Mouse (Mus musculus) frontal cortex, postnatal 25 days (tissue): ENCODE data around the gene Fbxw5.

ENCODE experiments used
- DNase-seq, 2 experiments: peaks; one replicate each; pipeline ENCODE4 v3.0.0; 2022; ENCODE audit warnings: low spot score in 2 of 2

Fbxw5 gene

GRCm38 (mm10) chr2:25477967-25478675 is 22.4 kb upstream of the Fbxw5 start:
- DNase-seq = no peak

DNA sequence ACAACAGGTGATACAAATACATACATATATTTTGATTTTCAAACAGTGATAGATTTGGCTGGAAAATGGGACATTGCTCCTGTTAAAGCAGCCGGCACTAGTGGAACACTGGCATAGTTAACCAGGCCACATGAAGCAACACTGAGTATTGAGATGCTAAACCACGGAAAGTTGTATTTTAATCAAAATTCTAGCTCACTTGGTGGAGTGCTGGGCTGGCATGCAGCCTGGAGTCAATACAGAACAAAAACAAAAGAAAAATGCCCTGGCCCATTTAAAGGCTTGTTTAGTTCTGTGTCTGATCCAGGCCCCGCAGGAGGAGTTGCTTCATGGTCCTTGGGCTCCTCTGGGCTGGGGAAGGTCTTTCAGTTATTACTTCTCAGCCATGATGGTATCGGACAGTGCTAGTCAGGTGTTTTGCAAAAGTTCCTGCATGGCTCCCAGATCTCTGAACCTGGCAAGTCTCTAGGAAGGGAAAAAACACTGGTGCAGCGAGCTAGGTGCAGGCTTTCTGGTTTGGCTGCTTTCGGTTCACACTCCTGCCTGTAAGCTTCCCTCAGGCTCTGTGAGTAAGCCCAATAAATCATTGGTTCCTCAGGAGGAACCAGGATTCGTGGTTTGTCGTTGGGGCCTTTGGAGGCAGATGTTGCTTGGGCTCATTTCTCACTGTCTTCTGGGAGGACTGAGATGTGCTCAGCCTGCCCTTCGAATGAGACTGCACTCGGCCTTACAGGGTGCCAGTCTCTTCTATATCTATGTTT is 20.8 kb upstream of the Fbxw5 start:
- no peak for DNase-seq

DNA sequence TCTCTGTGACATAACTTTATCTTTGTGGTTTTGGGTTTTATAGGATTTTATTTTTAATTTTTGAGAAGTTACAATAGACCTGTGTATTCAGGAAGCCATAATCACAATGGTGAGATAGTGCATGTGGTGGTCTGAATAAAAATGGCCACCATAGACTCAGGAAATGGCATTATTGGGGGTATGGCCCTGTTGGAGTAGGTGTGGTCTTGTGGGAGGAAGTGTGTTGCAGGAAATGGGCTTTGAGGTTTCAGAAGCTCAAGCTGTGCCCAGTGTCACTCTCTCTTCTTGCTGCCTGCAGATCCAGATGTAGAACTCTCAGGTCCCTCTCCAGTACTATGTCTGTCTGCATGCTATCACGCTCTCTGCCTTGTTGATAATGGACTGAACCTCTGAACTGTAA is 20.0 kb upstream of the Fbxw5 start:
- no peak for DNase-seq

DNA sequence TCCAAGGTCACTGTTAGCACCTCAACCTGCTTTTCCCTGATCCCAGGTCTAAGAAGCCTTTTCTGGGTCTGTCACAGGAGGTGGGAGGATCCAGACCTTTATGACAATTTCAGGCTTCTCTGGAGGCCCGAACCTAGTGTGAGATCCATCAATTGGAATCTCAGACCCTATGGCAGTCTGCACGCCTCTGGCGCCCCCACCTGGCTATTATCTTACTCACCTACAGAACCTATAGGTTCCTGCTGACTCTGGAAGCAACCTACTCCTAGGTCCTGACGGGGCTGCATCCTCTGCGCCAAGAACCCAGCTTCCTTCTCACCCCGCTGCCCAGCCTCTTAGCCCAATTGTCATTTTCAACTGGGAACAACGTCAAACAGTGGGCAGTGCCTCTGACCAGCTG is 17.6 kb upstream of the Fbxw5 start:
- DNase-seq = no peak

DNA sequence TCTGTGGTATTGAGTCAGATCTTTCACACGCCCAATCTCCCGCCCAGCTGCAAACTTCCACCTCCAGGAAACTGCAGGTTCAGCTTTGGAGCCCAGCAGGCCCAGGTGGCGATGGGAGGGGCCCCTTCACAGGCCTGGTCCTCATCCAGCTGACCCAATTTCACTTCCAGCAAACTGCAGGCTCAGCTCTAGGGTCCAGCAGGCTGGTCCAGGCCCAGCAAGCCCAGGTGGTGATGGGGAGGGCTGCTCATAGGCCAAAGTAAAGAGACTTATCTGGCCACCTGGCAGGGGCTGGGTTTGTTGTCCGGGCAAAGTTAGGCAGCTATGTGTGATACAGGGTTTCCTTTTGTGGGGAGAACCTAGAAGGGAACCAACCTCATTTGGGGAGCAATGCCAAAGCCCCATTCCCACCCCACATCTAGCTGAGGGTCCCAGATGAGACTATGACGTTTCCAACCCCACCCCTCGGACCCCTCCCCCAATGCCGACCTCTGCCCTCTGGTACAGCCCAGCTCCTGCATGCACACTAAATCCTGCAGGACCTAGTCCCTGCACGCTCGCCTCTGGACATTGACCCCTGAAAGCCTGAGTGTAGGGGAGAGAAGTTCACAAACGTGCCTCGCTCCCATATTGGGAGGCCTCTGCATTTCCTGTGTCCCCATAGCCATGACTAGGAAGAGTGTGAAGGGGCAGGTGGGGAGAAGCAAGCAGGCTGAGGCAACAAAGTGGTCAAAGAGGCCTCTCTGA is 15.5 kb upstream of the Fbxw5 start:
- no peak for DNase-seq

GRCm38 (mm10) chr2:25487965-25488670 is 12.4 kb upstream of the Fbxw5 start:
- no peak for DNase-seq

DNA sequence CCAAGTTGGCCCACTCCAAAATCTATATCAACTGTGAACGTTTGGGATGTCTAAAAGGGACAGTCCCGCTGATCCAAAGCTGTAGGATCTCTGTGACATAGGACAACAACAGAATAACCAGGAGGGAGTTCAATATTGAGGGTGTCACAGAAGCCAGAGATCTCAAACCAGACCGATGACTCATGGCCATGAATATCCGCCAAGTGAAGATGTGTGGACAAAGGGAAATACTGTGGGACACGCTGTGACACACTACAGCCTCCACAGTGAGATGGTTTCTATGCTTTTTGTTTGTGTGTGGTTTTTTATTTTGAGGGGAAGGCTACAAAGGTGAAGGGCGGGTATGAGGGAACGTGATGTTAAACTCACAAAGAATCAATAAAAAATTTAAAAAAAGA is 11.9 kb upstream of the Fbxw5 start:
- no peak for DNase-seq

- DNase-seq = no peak
These were observed 7.6 kb upstream of the Fbxw5 start for GRCm38 (mm10) chr2:25492988-25493387.

GRCm38 (mm10) chr2:25493476-25493961 is 7.0 kb upstream of the Fbxw5 start, which contains the start of gene Lcn12:
TSS of gene Lcn12 (minus strand) at chr2:25493911.
- no peak for DNase-seq

GRCm38 (mm10) chr2:25496462-25496861 is 4.1 kb upstream of the Fbxw5 start:
- DNase-seq = no peak

DNA sequence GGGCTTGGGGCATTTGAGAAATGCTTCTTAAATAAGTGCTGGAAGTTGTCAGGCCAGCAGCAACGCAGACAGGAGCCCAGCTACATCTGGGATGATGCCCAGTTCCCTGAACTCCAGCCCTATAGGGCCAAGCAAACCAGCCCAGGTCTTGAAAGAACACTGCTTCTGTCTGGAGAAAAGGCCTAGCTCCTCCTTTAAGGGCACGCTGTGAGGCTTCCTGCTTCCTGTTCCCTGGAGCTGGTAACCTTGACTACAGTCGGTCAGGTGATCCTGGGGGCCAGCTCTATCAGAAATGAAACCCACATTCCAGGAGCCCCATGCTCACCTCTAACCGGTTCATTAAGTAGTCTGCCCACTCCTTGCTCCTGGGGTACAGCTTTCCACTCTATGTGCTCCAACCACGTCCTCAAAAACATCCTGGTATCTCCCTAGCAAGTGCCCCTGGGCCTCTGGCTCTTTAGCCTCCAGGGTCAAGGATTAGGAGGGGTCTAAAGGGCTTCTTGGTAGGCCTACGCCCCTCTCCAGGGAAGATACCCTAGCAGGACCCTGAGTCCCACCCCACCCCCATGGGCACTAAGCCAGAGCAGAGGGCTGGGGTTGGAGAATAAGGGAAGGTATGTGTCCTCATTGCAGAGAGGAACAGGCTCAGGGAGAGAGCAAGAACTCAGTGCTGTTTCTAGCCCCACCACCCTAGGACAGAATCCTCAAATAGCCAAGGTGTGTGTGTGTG is 2.5 kb upstream of the Fbxw5 start:
- DNase-seq = no peak

DNA sequence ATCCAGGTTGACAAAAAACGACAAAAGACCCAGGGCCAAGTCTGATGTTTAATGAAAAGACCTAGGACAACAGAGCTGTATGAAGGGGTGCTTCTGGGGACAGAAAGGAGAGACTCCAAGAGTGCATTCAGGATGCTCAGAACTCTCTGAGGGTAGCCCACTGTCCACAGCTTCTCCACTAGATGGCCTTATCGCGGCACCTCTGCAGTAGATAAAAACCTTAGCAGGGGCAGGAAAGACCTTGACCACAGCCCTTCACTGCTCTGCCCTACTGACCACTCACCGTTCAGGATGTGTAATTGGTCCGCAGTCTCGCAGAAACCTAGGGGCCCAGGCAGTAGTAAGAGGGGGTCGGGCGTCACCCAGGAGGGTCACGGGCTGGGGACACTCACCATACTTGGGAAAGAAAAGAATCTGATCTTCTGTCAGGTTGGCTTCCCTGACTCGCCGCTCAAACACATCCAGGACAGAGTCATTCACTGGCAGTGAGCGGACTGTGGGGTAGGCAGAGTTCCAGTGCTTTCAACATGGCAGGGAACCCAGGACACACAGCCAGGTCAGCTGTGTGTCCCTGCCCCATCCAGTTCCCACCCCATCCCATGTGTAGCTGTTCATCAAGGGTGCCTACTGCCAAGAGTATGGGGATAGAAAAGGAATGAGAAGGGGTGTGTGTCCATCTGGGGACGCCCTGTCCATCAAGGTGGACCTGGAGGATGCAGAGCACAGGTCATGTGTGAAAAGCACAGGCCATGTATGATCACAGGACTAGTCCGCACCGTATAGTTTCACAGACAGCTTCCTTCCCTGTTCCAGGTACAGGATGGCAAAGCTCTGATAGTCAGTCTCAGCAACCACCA is 1.7 kb upstream of the Fbxw5 start:
- no peak for DNase-seq

GRCm38 (mm10) chr2:25500071-25500575 is 427 bp upstream of the Fbxw5 start:
- DNase-seq = no peak

DNA sequence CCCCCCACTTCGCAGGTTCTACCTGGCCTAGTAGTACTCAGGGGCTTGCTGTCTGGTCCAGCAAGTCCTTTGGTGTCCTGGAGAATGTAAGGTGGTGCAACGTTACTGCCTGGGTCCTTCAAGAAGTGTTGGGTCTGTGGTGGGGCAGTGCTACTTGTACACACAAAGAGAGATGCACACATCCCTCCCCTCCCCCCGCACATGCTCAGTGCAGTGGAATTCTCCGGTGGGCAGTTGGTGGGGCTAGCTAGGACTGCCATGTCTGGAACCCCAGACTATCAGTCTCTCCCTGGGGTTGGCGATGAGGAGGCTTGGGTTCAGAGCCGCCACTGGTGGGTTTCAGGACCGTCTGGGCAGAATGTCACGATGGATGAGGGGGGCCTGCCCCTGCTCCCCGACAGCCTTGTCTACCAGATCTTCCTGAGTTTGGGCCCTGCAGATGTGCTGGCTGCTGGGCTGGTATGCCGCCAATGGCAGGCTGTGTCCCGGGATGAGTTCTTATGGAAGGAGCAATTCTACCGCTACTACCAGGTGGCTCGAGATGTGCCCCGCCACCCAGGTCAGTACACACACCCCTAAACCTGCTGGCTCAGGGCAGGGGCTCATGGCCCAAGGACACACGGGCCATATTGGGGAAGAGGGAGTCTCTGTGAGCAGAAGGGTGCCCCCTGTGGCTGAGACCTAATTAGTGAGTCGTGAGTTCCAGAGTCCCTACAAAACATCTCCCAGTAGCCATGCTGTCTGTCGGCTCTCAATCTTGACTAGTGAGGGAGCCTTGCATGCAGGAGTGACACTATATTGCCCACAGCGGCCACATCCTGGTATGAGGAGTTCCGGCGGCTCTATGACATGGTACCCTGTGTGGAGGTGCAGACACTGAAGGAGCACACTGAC is 1.3 kb downstream of the Fbxw5 start, which contains the start of gene C8g:
Gene C8g (minus strand): TSS at position 127 of the 894 bp plus-strand sequence.
- no peak for DNase-seq

DNA sequence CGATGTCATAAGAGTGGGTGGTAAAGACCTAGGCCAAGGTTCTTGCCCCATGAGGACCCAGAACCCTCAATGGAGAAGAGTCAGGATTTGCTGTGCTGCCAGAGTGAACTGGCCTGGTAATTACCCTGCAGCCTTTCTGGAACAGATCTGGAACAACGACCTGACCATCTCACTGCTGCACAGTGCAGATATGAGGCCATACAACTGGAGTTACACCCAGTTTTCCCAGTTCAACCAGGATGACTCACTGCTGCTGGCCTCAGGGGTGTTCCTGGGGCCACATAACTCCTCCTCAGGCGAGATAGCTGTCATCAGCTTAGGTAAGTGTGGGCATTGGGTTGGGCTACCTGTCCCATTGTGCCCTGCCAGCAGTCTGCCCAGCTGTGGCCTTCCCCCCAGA is 2.2 kb downstream of the Fbxw5 start:
- no peak for DNase-seq

GRCm38 (mm10) chr2:25504538-25504937 is 4.0 kb downstream of the Fbxw5 start:
- no peak for DNase-seq

DNA sequence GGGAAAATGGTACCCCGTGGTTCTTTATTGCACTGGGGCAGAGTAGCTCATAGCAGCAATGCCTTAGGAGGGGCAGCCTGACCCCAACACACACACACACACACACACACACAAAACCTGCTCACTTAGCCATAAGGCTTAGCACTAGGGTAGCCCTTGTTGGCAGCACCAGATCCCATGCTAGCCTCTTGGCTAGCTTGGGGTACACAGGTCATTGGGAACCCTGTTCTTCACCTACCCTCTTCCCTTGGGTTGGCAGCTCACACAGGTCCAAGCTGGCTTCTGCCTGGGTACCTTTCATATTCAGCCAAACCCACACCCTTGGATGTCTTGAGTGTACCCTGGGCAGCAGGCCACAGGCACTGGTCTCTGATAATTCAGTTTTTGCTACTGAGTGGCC is 4.5 kb downstream of the Fbxw5 start:
- no peak for DNase-seq

DNA sequence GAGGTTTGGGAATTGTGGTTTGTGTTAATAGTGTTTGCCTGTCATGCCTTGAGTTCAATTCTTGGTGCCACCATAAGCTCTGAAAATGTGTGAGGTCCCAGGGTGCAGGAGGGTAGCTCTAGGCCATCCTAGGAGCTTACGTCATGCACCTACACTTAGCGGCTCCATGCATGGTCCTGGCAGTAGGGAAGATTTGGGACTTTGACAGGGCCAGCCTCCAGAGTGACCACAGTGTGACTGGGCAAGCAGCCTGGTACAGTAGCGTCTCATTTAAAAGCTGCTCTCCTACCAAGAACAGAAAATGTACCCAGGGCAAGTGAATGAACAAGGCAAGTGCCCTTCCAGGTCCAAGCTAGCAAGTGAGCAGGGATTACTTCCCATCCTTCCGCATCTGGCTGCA is 5.3 kb downstream of the Fbxw5 start:
- no peak for DNase-seq

- DNase-seq = no peak
These were observed 6.4 kb downstream of the Fbxw5 start for GRCm38 (mm10) chr2:25506964-25507363.
